9 mouse cellular contexts compared by ENCODE assay signal in the genomic region with DNA sequence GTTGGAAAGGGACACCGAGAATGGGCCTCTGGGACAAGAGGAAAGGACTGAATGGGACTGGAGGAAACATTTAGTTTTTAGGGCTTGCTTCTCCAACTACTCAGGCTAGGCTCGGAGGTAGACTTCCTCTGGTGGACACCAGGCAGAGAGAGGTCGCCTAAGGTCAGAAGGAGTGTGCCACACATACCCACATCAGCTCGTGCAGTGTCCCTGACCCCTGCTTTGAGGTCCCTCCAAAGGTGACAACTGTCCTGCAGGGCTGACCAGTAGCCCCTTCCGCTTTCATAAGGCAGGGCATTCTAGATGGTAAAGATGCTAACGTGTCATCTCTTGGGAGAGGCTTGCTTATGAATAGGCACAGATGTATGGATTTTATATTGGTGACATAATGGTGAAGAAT. TPM values are rescaled to one million over a fixed set of nuclear protein-coding genes. Genes with fewer than 3 reads are reported as not detected.
A peak's percentile ranks its signal among the peaks of the same experiment; 100 is the strongest.
DNase-seq lines count a peak whose midpoint lies in the region; ATAC-seq and TF ChIP-seq lines count a peak whose summit lies in the region.
"Had no signal": no experiment of that assay in that cellular context is flagged by ENCODE, and none has a peak within 500 bp of the region (broad histone marks: within the 10 kb centered on the region; RNA-seq: fewer than 3 reads in every experiment).

No protein-coding gene starts in this region.

- H3K4me2 ChIP-seq in lung, embryonic 14.5 days: peak overlapping the region; percentile 95
- H3K4me2 ChIP-seq in forebrain, postnatal 0 days (ENCODE audit: low read depth): peak overlapping the region; percentile 95
- peak overlapping the region; percentile 95 for H3K4me2 ChIP-seq in limb, embryonic 15.5 days
- peak overlapping the region; percentile 91 for H3K4me2 ChIP-seq in stomach, embryonic 15.5 days

- no peak for ATAC-seq in lung, embryonic 14.5 days (ENCODE audit: insufficient read depth)
- no peak for ATAC-seq in forebrain, postnatal 0 days
- ATAC-seq in limb, embryonic 15.5 days (ENCODE audit: insufficient number of reproducible peaks, low FRiP score, low TSS enrichment, low read depth): no peak
- no peak for ATAC-seq in stomach, embryonic 15.5 days (ENCODE audit: insufficient read depth, low FRiP score, low read depth)

- peaks cover 11% of the 10 kb centered on the region for H3K4me1 ChIP-seq in lung, embryonic 14.5 days (ENCODE audit: insufficient read depth)
- H3K4me1 ChIP-seq in forebrain, postnatal 0 days (ENCODE audit: insufficient read depth): peaks cover 9% of the 10 kb centered on the region
- peaks cover 21% of the 10 kb centered on the region for H3K4me1 ChIP-seq in limb, embryonic 15.5 days
- H3K4me1 ChIP-seq in stomach, embryonic 15.5 days: peaks cover 19% of the 10 kb centered on the region

- no peaks in the 10 kb centered on the region for H3K9me3 ChIP-seq in lung, embryonic 14.5 days (ENCODE audit: low read depth, low read length)
- no peaks in the 10 kb centered on the region for H3K9me3 ChIP-seq in forebrain, postnatal 0 days (ENCODE audit: low read length)
- no peaks in the 10 kb centered on the region for H3K9me3 ChIP-seq in limb, embryonic 15.5 days
- no peaks in the 10 kb centered on the region for H3K9me3 ChIP-seq in stomach, embryonic 15.5 days

- WGBS in lung, embryonic 14.5 days: 53% methylated on average over 6 of the region's 6 CpGs
- WGBS in forebrain, postnatal 0 days: 54% methylated on average over 6 of the region's 6 CpGs
- WGBS in limb, embryonic 15.5 days: 56% methylated on average over 6 of the region's 6 CpGs
- WGBS in stomach, embryonic 15.5 days: 49% methylated on average over 6 of the region's 6 CpGs

- no peak for TF ChIP-seq CTCF in lung, embryonic 14.5 days (IDR thresholded peaks at IDR 0.05; ENCODE audit: low read depth)
- TF ChIP-seq CTCF in forebrain, postnatal 0 days (IDR thresholded peaks at IDR 0.05; ENCODE audit: low read depth): no peak

- no peak overlapping the region for H3K27ac ChIP-seq in lung, embryonic 14.5 days (ENCODE audit: low read depth)
- peak overlapping the region; percentile 94 for H3K27ac ChIP-seq in forebrain, postnatal 0 days (ENCODE audit: low read depth, low read length)
- no peak overlapping the region for H3K27ac ChIP-seq in limb, embryonic 15.5 days
- no peak overlapping the region for H3K27ac ChIP-seq in stomach, embryonic 15.5 days

- no peak overlapping the region for H3K9ac ChIP-seq in lung, embryonic 14.5 days
- peak overlapping the region; percentile 67 for H3K9ac ChIP-seq in forebrain, postnatal 0 days
- H3K9ac ChIP-seq in limb, embryonic 15.5 days: no peak overlapping the region
- H3K9ac ChIP-seq in stomach, embryonic 15.5 days: no peak overlapping the region

- H3K27me3 ChIP-seq in lung, embryonic 14.5 days (ENCODE audit: insufficient read depth, low read length): no peaks in the 10 kb centered on the region
- no peaks in the 10 kb centered on the region for H3K27me3 ChIP-seq in forebrain, postnatal 0 days (ENCODE audit: insufficient read depth, low read length)
- H3K27me3 ChIP-seq in limb, embryonic 15.5 days: no peaks in the 10 kb centered on the region
- H3K27me3 ChIP-seq in stomach, embryonic 15.5 days (replicated peaks): no peaks in the 10 kb centered on the region

- H3K4me3 ChIP-seq in lung, embryonic 14.5 days (ENCODE audit: low read depth, low read length): no peak overlapping the region
- H3K4me3 ChIP-seq in forebrain, postnatal 0 days (ENCODE audit: low read depth, low read length): no peak overlapping the region
- H3K4me3 ChIP-seq in limb, embryonic 15.5 days: no peak overlapping the region
- H3K4me3 ChIP-seq in stomach, embryonic 15.5 days (replicated peaks): 0 out of 2 replicates have a peak overlapping the region, but pooled peaks have one; percentile 47

- peaks cover 13% of the 10 kb centered on the region for H3K36me3 ChIP-seq in lung, embryonic 14.5 days (ENCODE audit: insufficient read depth)
- peaks cover 17% of the 10 kb centered on the region for H3K36me3 ChIP-seq in forebrain, postnatal 0 days (ENCODE audit: insufficient read depth)
- peaks cover 16% of the 10 kb centered on the region for H3K36me3 ChIP-seq in limb, embryonic 15.5 days
- H3K36me3 ChIP-seq in stomach, embryonic 15.5 days: no peaks in the 10 kb centered on the region; the same call in 1 of the 2 replicates

- DNase-seq in lung, embryonic 14.5 days: no peak
- no peak for DNase-seq in lung, postnatal 36 days
- DNase-seq in forebrain, postnatal 0 days: no peak
- DNase-seq in ovary, postnatal 10 days (ENCODE audit: low spot score): no peak
- no peak for DNase-seq in adrenal gland, adult 2 months

RNA-seq across cellular contexts. Expression of a gene that starts 1.2 kb away (rescaled TPM):
- not detected in 2 replicates for polyA plus RNA-seq in lung, embryonic 14.5 days (2014; fragmentation: Nextera tagmentation; extraction: Ambion mirVana)
- 0.54 and 1.7 TPM in 2 replicates for total RNA-seq in forebrain, postnatal 0 days (2014; rRNA removed)
- polyA plus RNA-seq in forebrain, postnatal 0 days (2015; fragmentation: Nextera tagmentation; extraction: Ambion mirVana): not detected in 2 replicates
- polyA plus RNA-seq in limb, embryonic 15.5 days (2015; fragmentation: Nextera tagmentation; extraction: Ambion mirVana): 0.19 TPM in 1 of 2 replicates, not detected in the other
- not detected in 2 replicates for polyA plus RNA-seq in stomach, embryonic 15.5 days (2015; fragmentation: Nextera tagmentation; extraction: Ambion mirVana)
- total RNA-seq in adrenal gland, adult 2 months (2021): under 1 TPM; 0.28 to 0.43 TPM
- 0.35 and 0.90 TPM in 2 replicates for polyA plus RNA-seq in adrenal gland, adult 2 months (2012; rRNA removed)
- total RNA-seq: hematopoietic stem cell, adult 5-6 weeks; megakaryocyte-erythroid progenitor cell, adult 5-6 weeks had no signal

RNA-seq across cellular contexts. Expression of a gene that starts 22.6 kb away (rescaled TPM):
- polyA plus RNA-seq in lung, embryonic 14.5 days (2014; fragmentation: Nextera tagmentation; extraction: Ambion mirVana): 22.8 and 24.1 TPM in 2 replicates
- total RNA-seq in forebrain, postnatal 0 days (2014; rRNA removed): 49.2 and 59.3 TPM in 2 replicates
- 13.6 and 13.8 TPM in 2 replicates for polyA plus RNA-seq in forebrain, postnatal 0 days (2015; fragmentation: Nextera tagmentation; extraction: Ambion mirVana)
- polyA plus RNA-seq in limb, embryonic 15.5 days (2015; fragmentation: Nextera tagmentation; extraction: Ambion mirVana): 10.6 and 12.9 TPM in 2 replicates
- polyA plus RNA-seq in stomach, embryonic 15.5 days (2015; fragmentation: Nextera tagmentation; extraction: Ambion mirVana): 11.2 and 12.2 TPM in 2 replicates
- total RNA-seq in adrenal gland, adult 2 months (2021): 100 to 1,000 TPM in 1 of 2 experiments, 10 to 100 TPM in 1; 76.6 to 102 TPM
- 164 TPM in 2 replicates for polyA plus RNA-seq in adrenal gland, adult 2 months (2012; rRNA removed)
